Mouse (Mus musculus): ENCODE data around the gene Nono. TPM values are rescaled to one million over a fixed set of nuclear protein-coding genes. Genes with fewer than 3 reads are reported as not detected.

The Nono gene
- polyA plus RNA-seq, 1 experiment from 2014 or later, result 659 TPM

- no peak overlapping the region for H3K27ac ChIP-seq (ENCODE audit: low read depth, low read length)
- no peaks in the 10 kb centered on the region for H3K27me3 ChIP-seq (ENCODE audit: control insufficient read depth, insufficient read depth, low read length)
- no peaks in the 10 kb centered on the region for H3K4me1 ChIP-seq (ENCODE audit: control insufficient read depth, insufficient read depth, low read length)
- H3K4me2 ChIP-seq (ENCODE audit: low read depth), result peak overlapping the region; percentile 52
- no peaks in the 10 kb centered on the region for H3K36me3 ChIP-seq (ENCODE audit: control insufficient read depth, insufficient read depth, low read length)
- 26% methylated on average over 29 of the region's 36 CpGs for WGBS
- peak overlapping the region; percentile 60 for H3K9ac ChIP-seq (ENCODE audit: low read length)
- H3K4me3 ChIP-seq (ENCODE audit: low read depth, low read length), result peak overlapping the region; percentile 52
- ATAC-seq (ENCODE audit: insufficient read depth, low FRiP score, low TSS enrichment) (no peak; the same call in 1 of the 2 replicates), DNase-seq (ENCODE audit: low spot score) (peak; percentile 39)
- H3K9me3 ChIP-seq (ENCODE audit: control insufficient read depth, low read length), result no peaks in the 10 kb centered on the region
Measured at GRCm38 (mm10) chrX:101418946-101419724, 10.0 kb upstream of the Nono start.

GRCm38 (mm10) chrX:101419725-101420699, 9.1 kb upstream of the Nono start:
- 14% methylated on average over 48 of the region's 54 CpGs for WGBS
- Histone ChIP-seq H3K4me2 (ENCODE audit: low read depth) (peak overlapping the region; percentile 52), H3K9ac (ENCODE audit: low read length) (peak overlapping the region; percentile 60), H3K27ac (ENCODE audit: low read depth, low read length) (no peak overlapping the region), H3K4me3 (ENCODE audit: low read depth, low read length) (peak overlapping the region; percentile 52), H3K9me3 (ENCODE audit: control insufficient read depth, low read length) (no peaks in the 10 kb centered on the region), H3K4me1 (ENCODE audit: control insufficient read depth, insufficient read depth, low read length) (no peaks in the 10 kb centered on the region), H3K27me3 (ENCODE audit: control insufficient read depth, insufficient read depth, low read length) (no peaks in the 10 kb centered on the region), H3K36me3 (ENCODE audit: control insufficient read depth, insufficient read depth, low read length) (no peaks in the 10 kb centered on the region)
- DNase-seq (ENCODE audit: low spot score) (peak; percentile 87), ATAC-seq (ENCODE audit: insufficient read depth, low FRiP score, low TSS enrichment) (peak; percentile 95)

- Histone ChIP-seq H3K4me1 (ENCODE audit: control insufficient read depth, insufficient read depth, low read length) (no peaks in the 10 kb centered on the region), H3K4me2 (ENCODE audit: low read depth) (peak within 1 kb of the TSS; percentile 51), H3K9me3 (ENCODE audit: control insufficient read depth, low read length) (no peaks in the 10 kb centered on the region), H3K27ac (ENCODE audit: low read depth, low read length) (no peak within 1 kb of the TSS), H3K9ac (ENCODE audit: low read length) (peak within 1 kb of the TSS; percentile 41), H3K36me3 (ENCODE audit: control insufficient read depth, insufficient read depth, low read length) (no peaks in the 10 kb centered on the region), H3K27me3 (ENCODE audit: control insufficient read depth, insufficient read depth, low read length) (no peaks in the 10 kb centered on the region), H3K4me3 (ENCODE audit: low read depth, low read length) (peak within 1 kb of the TSS; percentile 52)
- 28% methylated on average over 4 of the region's 4 CpGs for WGBS
- ATAC-seq (ENCODE audit: insufficient read depth, low FRiP score, low TSS enrichment) (no peak), DNase-seq (ENCODE audit: low spot score) (no peak)
Measured at GRCm38 (mm10) chrX:101420700-101421095, 8.4 kb upstream of the Nono start, which contains the start of gene Zmym3. TSS of gene Zmym3 (minus strand) at chrX:101420849.

- no peak overlapping the region for H3K27ac ChIP-seq (ENCODE audit: low read depth, low read length)
- H3K4me2 ChIP-seq (ENCODE audit: low read depth), result no peak overlapping the region
- no peaks in the 10 kb centered on the region for H3K4me1 ChIP-seq (ENCODE audit: control insufficient read depth, insufficient read depth, low read length)
- H3K9me3 ChIP-seq (ENCODE audit: control insufficient read depth, low read length), result no peaks in the 10 kb centered on the region
- 82% methylated on average over 2 of the region's 2 CpGs for WGBS
- H3K36me3 ChIP-seq (ENCODE audit: control insufficient read depth, insufficient read depth, low read length), result no peaks in the 10 kb centered on the region
- H3K27me3 ChIP-seq (ENCODE audit: control insufficient read depth, insufficient read depth, low read length), result no peaks in the 10 kb centered on the region
- H3K4me3 ChIP-seq (ENCODE audit: low read depth, low read length), result no peak overlapping the region
- H3K9ac ChIP-seq (ENCODE audit: low read length), result no peak overlapping the region
- DNase-seq (ENCODE audit: low spot score) (no peak), ATAC-seq (ENCODE audit: insufficient read depth, low FRiP score, low TSS enrichment) (no peak)
Measured at GRCm38 (mm10) chrX:101423462-101423861, 5.7 kb upstream of the Nono start.

- 4% methylated on average over 1 of the region's 1 CpGs for WGBS
- no peak overlapping the region for H3K27ac ChIP-seq (ENCODE audit: low read depth, low read length)
- DNase-seq (ENCODE audit: low spot score), result no peak
- no peak overlapping the region for H3K4me2 ChIP-seq (ENCODE audit: low read depth)
- no peak for ATAC-seq (ENCODE audit: insufficient read depth, low FRiP score, low TSS enrichment)
- no peaks in the 10 kb centered on the region for H3K9me3 ChIP-seq (ENCODE audit: control insufficient read depth, low read length)
- no peaks in the 10 kb centered on the region for H3K4me1 ChIP-seq (ENCODE audit: control insufficient read depth, insufficient read depth, low read length)
- H3K9ac ChIP-seq (ENCODE audit: low read length), result no peak overlapping the region
- no peak overlapping the region for H3K4me3 ChIP-seq (ENCODE audit: low read depth, low read length)
- no peaks in the 10 kb centered on the region for H3K36me3 ChIP-seq (ENCODE audit: control insufficient read depth, insufficient read depth, low read length)
- no peaks in the 10 kb centered on the region for H3K27me3 ChIP-seq (ENCODE audit: control insufficient read depth, insufficient read depth, low read length)
Measured at GRCm38 (mm10) chrX:101427774-101428173, 1.3 kb upstream of the Nono start.

- H3K27ac ChIP-seq (ENCODE audit: low read depth, low read length), result no peak overlapping the region
- DNase-seq (ENCODE audit: low spot score), result peak; percentile 19
Measured at GRCm38 (mm10) chrX:101428785-101429141, 355 bp upstream of the Nono start.

GRCm38 (mm10) chrX:101429976-101430375, 858 bp downstream of the Nono start:
- ATAC-seq (ENCODE audit: insufficient read depth, low FRiP score, low TSS enrichment), result peak; percentile 58; the same call in 1 of the 2 replicates
- Histone ChIP-seq H3K27ac (ENCODE audit: low read depth, low read length) (peak overlapping the region; percentile 92), H3K36me3 (ENCODE audit: control insufficient read depth, insufficient read depth, low read length) (no peaks in the 10 kb centered on the region; the same call in 1 of the 2 replicates), H3K27me3 (ENCODE audit: control insufficient read depth, insufficient read depth, low read length) (no peaks in the 10 kb centered on the region), H3K9me3 (ENCODE audit: control insufficient read depth, low read length) (no peaks in the 10 kb centered on the region), H3K9ac (ENCODE audit: low read length) (peak overlapping the region; percentile 93), H3K4me1 (ENCODE audit: control insufficient read depth, insufficient read depth, low read length) (no peaks in the 10 kb centered on the region), H3K4me2 (ENCODE audit: low read depth) (peak overlapping the region; percentile 49), H3K4me3 (ENCODE audit: low read depth, low read length) (peak overlapping the region; percentile 70)
- WGBS, result 16% methylated on average over 14 of the region's 14 CpGs
- no peak for DNase-seq (ENCODE audit: low spot score)

More at GRCm38 (mm10) chrX:101428785-101429141, 355 bp upstream of the Nono start:
- no peaks in the 10 kb centered on the region for H3K4me1 ChIP-seq (ENCODE audit: control insufficient read depth, insufficient read depth, low read length)
- no peaks in the 10 kb centered on the region for H3K27me3 ChIP-seq (ENCODE audit: control insufficient read depth, insufficient read depth, low read length)
- peak overlapping the region; percentile 70; the same call in 1 of the 2 replicates for H3K4me3 ChIP-seq (ENCODE audit: low read depth, low read length)
- 29% methylated on average over 7 of the region's 7 CpGs for WGBS
- peak overlapping the region; percentile 15; the same call in 1 of the 2 replicates for H3K4me2 ChIP-seq (ENCODE audit: low read depth)
- no peaks in the 10 kb centered on the region for H3K9me3 ChIP-seq (ENCODE audit: control insufficient read depth, low read length)
- ATAC-seq (ENCODE audit: insufficient read depth, low FRiP score, low TSS enrichment), result no peak
- H3K36me3 ChIP-seq (ENCODE audit: control insufficient read depth, insufficient read depth, low read length), result no peaks in the 10 kb centered on the region
- no peak overlapping the region for H3K9ac ChIP-seq (ENCODE audit: low read length)

- DNase-seq (ENCODE audit: low spot score) (no peak), ATAC-seq (ENCODE audit: insufficient read depth, low FRiP score, low TSS enrichment) (no peak)
- WGBS, result 71% methylated on average over 4 of the region's 4 CpGs
- no peak within 1 kb of the TSS for H3K4me3 ChIP-seq (ENCODE audit: low read depth, low read length)
- no peak within 1 kb of the TSS for H3K4me2 ChIP-seq (ENCODE audit: low read depth)
- H3K27ac ChIP-seq (ENCODE audit: low read depth, low read length), result no peak within 1 kb of the TSS
- H3K27me3 ChIP-seq (ENCODE audit: control insufficient read depth, insufficient read depth, low read length), result no peaks in the 10 kb centered on the region
- no peak within 1 kb of the TSS for H3K9ac ChIP-seq (ENCODE audit: low read length)
- H3K36me3 ChIP-seq (ENCODE audit: control insufficient read depth, insufficient read depth, low read length), result peaks cover 4% of the 10 kb centered on the region; the same call in 1 of the 2 replicates
- H3K9me3 ChIP-seq (ENCODE audit: control insufficient read depth, low read length), result no peaks in the 10 kb centered on the region
- H3K4me1 ChIP-seq (ENCODE audit: control insufficient read depth, insufficient read depth, low read length), result no peaks in the 10 kb centered on the region
Measured at GRCm38 (mm10) chrX:101448886-101449475, 19.9 kb downstream of the Nono start, which contains the start of gene Itgb1bp2. TSS of gene Itgb1bp2 (plus strand) at chrX:101449088.
